In the genomic region with DNA sequence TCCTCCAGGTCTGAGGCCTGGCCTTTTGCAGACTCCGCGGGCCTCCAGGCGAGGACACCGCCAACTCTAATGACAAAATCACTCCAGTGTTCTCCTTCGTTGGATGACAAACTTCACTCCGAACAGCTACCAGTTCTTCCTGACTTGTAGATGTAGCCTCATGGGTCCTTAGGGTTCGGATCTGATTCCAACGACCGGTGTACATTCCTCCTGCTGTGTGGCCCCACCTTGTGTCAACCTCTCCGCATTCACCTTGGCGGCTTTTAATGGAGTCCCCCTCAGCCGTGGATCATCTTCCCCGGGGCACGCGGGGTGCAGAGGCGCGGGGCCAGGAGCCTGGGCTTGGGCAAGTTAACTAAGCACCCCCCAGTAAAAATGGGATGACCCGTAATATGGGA, we compare ENCODE assay signal across 8 mouse cellular contexts. TPM values are rescaled to one million over a fixed set of nuclear protein-coding genes. Genes with fewer than 3 reads are reported as not detected.
DNase-seq lines count a peak whose midpoint lies in the region; ATAC-seq and TF ChIP-seq lines count a peak whose summit lies in the region.

No protein-coding gene starts in this region.

- peak; percentile 31; the same call in 1 of the 2 replicates for ATAC-seq in heart, embryonic 12.5 days (ENCODE audit: insufficient number of reproducible peaks, low FRiP score)
- ATAC-seq in CD4-positive, CD25-positive, alpha-beta regulatory T cell, adult 4 months = peak; percentile 35
- ATAC-seq in embryonic facial prominence, embryonic 14.5 days (ENCODE audit: low read depth) = peak; percentile 28; the same call in 1 of the 2 replicates
- ATAC-seq in intestine, embryonic 16.5 days = peak; percentile 51
- peak; percentile 36; the same call in 1 of the 2 replicates for ATAC-seq in midbrain, postnatal 0 days (ENCODE audit: low FRiP score)

- peak overlapping the region; percentile 75 for H3K4me3 ChIP-seq in heart, embryonic 12.5 days
- H3K4me3 ChIP-seq in embryonic facial prominence, embryonic 14.5 days (ENCODE audit: low read depth, low read length) = peak overlapping the region; percentile 66
- peak overlapping the region; percentile 87 for H3K4me3 ChIP-seq in intestine, embryonic 16.5 days (ENCODE audit: low read length)
- peak overlapping the region; percentile 76 for H3K4me3 ChIP-seq in midbrain, postnatal 0 days (ENCODE audit: low read depth, low read length)

- H3K27ac ChIP-seq in heart, embryonic 12.5 days (ENCODE audit: poor library complexity, severe bottlenecking) = peak overlapping the region; percentile 69
- H3K27ac ChIP-seq in embryonic facial prominence, embryonic 14.5 days (replicated peaks; ENCODE audit: low read depth, low read length) = peak overlapping the region; percentile 59
- peak overlapping the region; percentile 84 for H3K27ac ChIP-seq in intestine, embryonic 16.5 days (ENCODE audit: low read length)
- H3K27ac ChIP-seq in midbrain, postnatal 0 days (ENCODE audit: low read depth, low read length) = peak overlapping the region; percentile 94

- TF ChIP-seq CTCF in midbrain, postnatal 0 days (IDR thresholded peaks at IDR 0.05) = no peak

- H3K4me2 ChIP-seq in heart, embryonic 12.5 days = peak overlapping the region; percentile 91
- H3K4me2 ChIP-seq in embryonic facial prominence, embryonic 14.5 days (ENCODE audit: low read depth, low read length) = peak overlapping the region; percentile 82
- H3K4me2 ChIP-seq in intestine, embryonic 16.5 days (ENCODE audit: low read depth, low read length) = peak overlapping the region; percentile 68
- peak overlapping the region; percentile 92 for H3K4me2 ChIP-seq in midbrain, postnatal 0 days (ENCODE audit: low read depth, low read length, poor library complexity, severe bottlenecking)

- peak overlapping the region; percentile 85 for H3K9ac ChIP-seq in heart, embryonic 12.5 days
- peak overlapping the region; percentile 80 for H3K9ac ChIP-seq in embryonic facial prominence, embryonic 14.5 days (ENCODE audit: low read depth, low read length)
- peak overlapping the region; percentile 93 for H3K9ac ChIP-seq in intestine, embryonic 16.5 days (ENCODE audit: low read depth, low read length)
- peak overlapping the region; percentile 83 for H3K9ac ChIP-seq in midbrain, postnatal 0 days (replicated peaks; ENCODE audit: low read length, poor library complexity, severe bottlenecking)

- no peaks in the 10 kb centered on the region for H3K27me3 ChIP-seq in heart, embryonic 12.5 days (replicated peaks)
- no peaks in the 10 kb centered on the region for H3K27me3 ChIP-seq in embryonic facial prominence, embryonic 14.5 days (replicated peaks; ENCODE audit: control insufficient read depth, insufficient read depth, low read length)
- H3K27me3 ChIP-seq in intestine, embryonic 16.5 days (replicated peaks; ENCODE audit: control insufficient read depth, insufficient read depth, low read length) = no peaks in the 10 kb centered on the region
- H3K27me3 ChIP-seq in midbrain, postnatal 0 days (ENCODE audit: insufficient read depth, low read length) = no peaks in the 10 kb centered on the region

- 2% methylated on average over 18 of the region's 18 CpGs for WGBS in heart, embryonic 12.5 days
- 1% methylated on average over 18 of the region's 18 CpGs for WGBS in embryonic facial prominence, embryonic 14.5 days
- 2% methylated on average over 18 of the region's 18 CpGs for WGBS in intestine, embryonic 16.5 days
- WGBS in midbrain, postnatal 0 days = 2% methylated on average over 18 of the region's 18 CpGs

- no peak for DNase-seq in heart, postnatal 25 days (ENCODE audit: low spot score)
- no peak for DNase-seq in embryonic facial prominence, embryonic 14.5 days (ENCODE audit: low spot score)
- no peak for DNase-seq in midbrain, postnatal 0 days (ENCODE audit: low spot score)
- DNase-seq in gastrocnemius, postnatal 36 days = no peak
- DNase-seq in frontal cortex, adult 2 months (ENCODE audit: extremely low spot score in 1 of 2, low spot score in 1 of 2) = no peak

- peaks cover 20% of the 10 kb centered on the region for H3K4me1 ChIP-seq in heart, embryonic 12.5 days (replicated peaks)
- H3K4me1 ChIP-seq in embryonic facial prominence, embryonic 14.5 days (ENCODE audit: control insufficient read depth, insufficient read depth, low read length) = peaks cover 4% of the 10 kb centered on the region; the same call in 1 of the 2 replicates
- H3K4me1 ChIP-seq in intestine, embryonic 16.5 days (ENCODE audit: control insufficient read depth, insufficient read depth, low read length) = peaks cover 10% of the 10 kb centered on the region
- peaks cover 6% of the 10 kb centered on the region; the same call in 1 of the 2 replicates for H3K4me1 ChIP-seq in midbrain, postnatal 0 days (ENCODE audit: insufficient read depth, low read length)

- peaks cover 44% of the 10 kb centered on the region for H3K36me3 ChIP-seq in heart, embryonic 12.5 days
- H3K36me3 ChIP-seq in embryonic facial prominence, embryonic 14.5 days (ENCODE audit: control insufficient read depth, insufficient read depth, low read length) = peaks cover 39% of the 10 kb centered on the region
- peaks cover 14% of the 10 kb centered on the region for H3K36me3 ChIP-seq in intestine, embryonic 16.5 days (ENCODE audit: control insufficient read depth, insufficient read depth, low read length)
- peaks cover 15% of the 10 kb centered on the region; the same call in 1 of the 2 replicates for H3K36me3 ChIP-seq in midbrain, postnatal 0 days (ENCODE audit: insufficient read depth, low read length)

- intact Hi-C loops in heart, postnatal 25 days (cut with DNase I) = loop anchor here (2.0 to 5.0 kb wide), 2 partner anchors 21 to 67 kb away; partner anchors contain the start of genes Cdpf1 and Gtse1
- intact Hi-C loops in gastrocnemius, postnatal 36 days (cut with DNase I) = no loop called here

- H3K9me3 ChIP-seq in heart, embryonic 12.5 days (replicated peaks) = no peaks in the 10 kb centered on the region
- H3K9me3 ChIP-seq in embryonic facial prominence, embryonic 14.5 days (ENCODE audit: control insufficient read depth, low read length) = no peaks in the 10 kb centered on the region
- no peaks in the 10 kb centered on the region for H3K9me3 ChIP-seq in intestine, embryonic 16.5 days (ENCODE audit: control insufficient read depth, low read length)
- no peaks in the 10 kb centered on the region for H3K9me3 ChIP-seq in midbrain, postnatal 0 days (ENCODE audit: low read length)

RNA-seq across cellular contexts. Expression of gene Trmu, which starts 0.4 kb away (rescaled TPM):
- 29.9 and 30.1 TPM in 2 replicates for polyA plus RNA-seq in heart, embryonic 12.5 days (2016; fragmentation: Nextera tagmentation; extraction: Ambion mirVana)
- 10 to 100 TPM; 16.4 to 20.7 TPM for total RNA-seq in heart, postnatal 25 days (2021)
- polyA plus RNA-seq in CD4-positive, CD25-positive, alpha-beta regulatory T cell, adult 4 months (2017; shearing (Covaris generic)) = 10 to 100 TPM; 40.6 to 50.3 TPM
- 32.4 and 32.7 TPM in 2 replicates for polyA plus RNA-seq in embryonic facial prominence, embryonic 14.5 days (2014; fragmentation: Nextera tagmentation; extraction: Ambion mirVana)
- 36.7 and 37.3 TPM in 2 replicates for polyA plus RNA-seq in intestine, embryonic 16.5 days (2015; fragmentation: Nextera tagmentation; extraction: Ambion mirVana)
- total RNA-seq in midbrain, postnatal 0 days (2014; rRNA removed) = 22.7 and 27.6 TPM in 2 replicates
- 37.0 and 41.4 TPM in 2 replicates for polyA plus RNA-seq in midbrain, postnatal 0 days (2015; fragmentation: Nextera tagmentation; extraction: Ambion mirVana)
- total RNA-seq in gastrocnemius, postnatal 36 days (2021) = 10 to 100 TPM in 1 of 2 experiments, 1 to 10 TPM in 1; 9.1 to 12.1 TPM
- polyA plus RNA-seq in frontal cortex, adult 2 months (2012; rRNA removed) = 54.8 and 62.9 TPM in 2 replicates

RNA-seq across cellular contexts. Expression of gene Gtse1, which starts 20.0 kb away (rescaled TPM):
- 31.6 and 32.4 TPM in 2 replicates for polyA plus RNA-seq in heart, embryonic 12.5 days (2016; fragmentation: Nextera tagmentation; extraction: Ambion mirVana)
- total RNA-seq in heart, postnatal 25 days (2021) = under 1 TPM; 0.34 to 0.39 TPM
- 1 to 10 TPM; 3.0 to 7.1 TPM for polyA plus RNA-seq in CD4-positive, CD25-positive, alpha-beta regulatory T cell, adult 4 months (2017; shearing (Covaris generic))
- polyA plus RNA-seq in embryonic facial prominence, embryonic 14.5 days (2014; fragmentation: Nextera tagmentation; extraction: Ambion mirVana) = 18.9 and 19.6 TPM in 2 replicates
- polyA plus RNA-seq in intestine, embryonic 16.5 days (2015; fragmentation: Nextera tagmentation; extraction: Ambion mirVana) = 20.0 and 22.9 TPM in 2 replicates
- 2.4 and 3.2 TPM in 2 replicates for total RNA-seq in midbrain, postnatal 0 days (2014; rRNA removed)
- 1.8 and 1.9 TPM in 2 replicates for polyA plus RNA-seq in midbrain, postnatal 0 days (2015; fragmentation: Nextera tagmentation; extraction: Ambion mirVana)
- under 1 TPM; 0.27 to 0.28 TPM for total RNA-seq in gastrocnemius, postnatal 36 days (2021)
- polyA plus RNA-seq in frontal cortex, adult 2 months (2012; rRNA removed) = 0.78 and 0.95 TPM in 2 replicates

RNA-seq across cellular contexts. Expression of gene Ttc38, which starts 47.4 kb away (rescaled TPM):
- polyA plus RNA-seq in heart, embryonic 12.5 days (2016; fragmentation: Nextera tagmentation; extraction: Ambion mirVana) = 3.3 and 3.6 TPM in 2 replicates
- 10 to 100 TPM; 14.8 to 16.5 TPM for total RNA-seq in heart, postnatal 25 days (2021)
- polyA plus RNA-seq in CD4-positive, CD25-positive, alpha-beta regulatory T cell, adult 4 months (2017; shearing (Covaris generic)) = 10 to 100 TPM; 17.6 to 22.4 TPM
- polyA plus RNA-seq in embryonic facial prominence, embryonic 14.5 days (2014; fragmentation: Nextera tagmentation; extraction: Ambion mirVana) = 5.0 and 6.1 TPM in 2 replicates
- polyA plus RNA-seq in intestine, embryonic 16.5 days (2015; fragmentation: Nextera tagmentation; extraction: Ambion mirVana) = 13.4 and 15.1 TPM in 2 replicates
- 3.8 and 19.1 TPM in 2 replicates for total RNA-seq in midbrain, postnatal 0 days (2014; rRNA removed)
- 2.2 and 3.1 TPM in 2 replicates for polyA plus RNA-seq in midbrain, postnatal 0 days (2015; fragmentation: Nextera tagmentation; extraction: Ambion mirVana)
- total RNA-seq in gastrocnemius, postnatal 36 days (2021) = 1 to 10 TPM; 2.8 to 4.7 TPM
- 5.2 and 6.2 TPM in 2 replicates for polyA plus RNA-seq in frontal cortex, adult 2 months (2012; rRNA removed)

RNA-seq across cellular contexts. Expression of gene Pkdrej, which starts 58.0 kb away (rescaled TPM):
- polyA plus RNA-seq in heart, embryonic 12.5 days (2016; fragmentation: Nextera tagmentation; extraction: Ambion mirVana) = 0.14 and 0.19 TPM in 2 replicates
- total RNA-seq in heart, postnatal 25 days (2021) = 1 to 10 TPM; 2.6 to 2.7 TPM
- polyA plus RNA-seq in CD4-positive, CD25-positive, alpha-beta regulatory T cell, adult 4 months (2017; shearing (Covaris generic)) = not detected
- 0.26 and 0.31 TPM in 2 replicates for polyA plus RNA-seq in embryonic facial prominence, embryonic 14.5 days (2014; fragmentation: Nextera tagmentation; extraction: Ambion mirVana)
- polyA plus RNA-seq in intestine, embryonic 16.5 days (2015; fragmentation: Nextera tagmentation; extraction: Ambion mirVana) = 0.17 and 0.18 TPM in 2 replicates
- 0.33 and 0.57 TPM in 2 replicates for total RNA-seq in midbrain, postnatal 0 days (2014; rRNA removed)
- 0.06 and 0.16 TPM in 2 replicates for polyA plus RNA-seq in midbrain, postnatal 0 days (2015; fragmentation: Nextera tagmentation; extraction: Ambion mirVana)
- total RNA-seq in gastrocnemius, postnatal 36 days (2021) = under 1 TPM; 0.12 to 0.31 TPM
- polyA plus RNA-seq in frontal cortex, adult 2 months (2012; rRNA removed) = 0.46 and 0.54 TPM in 2 replicates
